Mouse (Mus musculus): ENCODE data around the gene Gm20532.

- TF ChIP-seq CTCF (conservative IDR thresholded peaks at IDR 0.05; ENCODE audit: low read length) = no peak
- TF ChIP-seq NANOG (IDR thresholded peaks at IDR 0.05; ENCODE audit: borderline replicate concordance, low read length) = no peak
These were observed 28.5 kb downstream of the Gm20532 start for GRCm38 (mm10) chr2:26614903-26615302.

All from E14TG2a.4 (cell line).